Mouse (Mus musculus): ENCODE results near the gene Raph1.

DNA sequence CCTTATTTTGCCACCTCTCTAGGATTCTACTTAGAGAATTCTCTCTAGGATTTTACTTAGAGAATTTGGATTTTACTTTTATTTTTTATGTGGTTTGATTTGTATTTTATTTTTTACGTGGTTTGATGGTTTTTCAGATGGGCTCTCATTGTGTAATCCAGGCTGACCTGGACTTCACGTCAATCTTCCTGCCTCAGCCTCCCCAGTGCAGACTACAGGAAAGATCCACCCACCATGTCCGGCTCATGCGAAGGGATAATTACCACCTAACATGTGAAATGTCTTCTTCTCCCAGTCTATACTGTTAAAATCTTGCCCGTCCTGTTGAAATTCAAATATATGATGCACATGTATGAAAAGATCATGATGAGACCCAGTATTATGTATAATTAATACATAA is 2.2 kb downstream of the Raph1 start:
- TF ChIP-seq CTCF (IDR thresholded peaks at IDR 0.05; ENCODE audit: borderline replicate concordance, extremely low read depth, insufficient read depth, insufficient read length) (no peak), POLR2A (IDR thresholded peaks at IDR 0.05; ENCODE audit: borderline replicate concordance, extremely low read depth, insufficient read depth, insufficient read length, poor library complexity, severe bottlenecking) (no peak)

Measured in brain, embryonic 14.5 days (tissue).